Mouse (Mus musculus): ENCODE measurements around the gene Naip1.

GRCm38 (mm10) chr13:100438701-100439100 is 14.0 kb downstream of the Naip1 start:
- no peak for TF ChIP-seq CTCF (IDR thresholded peaks at IDR 0.05; ENCODE audit: low read depth)
- no peak for TF ChIP-seq EP300 (IDR thresholded peaks at IDR 0.05; ENCODE audit: low read depth)
